Mouse (Mus musculus) heart, embryonic 15.5 days (tissue): ENCODE measurements at regions not wholly inside any gene's neighbourhood (a gene's known extent, or its start where the extent isn't known, plus 50 kb on each side); places are given as distances from the start of the nearest gene placed in this dataset.

Source experiments
- ATAC-seq: fragments of 200-750 bp; cut with Nextera tagmentation; replicated peaks from 2 replicates; pipeline ENCODE4 v1.8.0; 2017; ENCODE audit warnings: low read depth, moderate TSS enrichment; ENCODE audit not compliant: insufficient number of reproducible peaks, insufficient read depth, low FRiP score
- H3K27ac ChIP-seq: fragments of 300-500 bp; sonication (generic); 2 replicates; pipeline ENCODE4 v1.5.1; 2015; ENCODE audit warnings: mild to moderate bottlenecking, inconsistent platforms
- H3K27me3 ChIP-seq: fragments of 300-500 bp; sonication (generic); 2 replicates; pipeline ENCODE4 v1.6.1; 2015; ENCODE audit warnings: inconsistent platforms
- H3K36me3 ChIP-seq: fragments of 300-500 bp; sonication (generic); 2 replicates; pipeline ENCODE4 v1.6.1; 2015; ENCODE audit warnings: mild to moderate bottlenecking, inconsistent platforms
- H3K4me1 ChIP-seq: fragments of 300-500 bp; sonication (generic); replicated peaks from 2 replicates; pipeline ENCODE4 v1.6.1; 2015; ENCODE audit warnings: inconsistent platforms
- H3K4me2 ChIP-seq: fragments of 300-500 bp; sonication (generic); 2 replicates; pipeline ENCODE4 v1.6.1; 2015; ENCODE audit warnings: inconsistent platforms, mild to moderate bottlenecking, moderate library complexity
- H3K4me3 ChIP-seq: fragments of 300-500 bp; sonication (generic); 2 replicates; pipeline ENCODE4 v1.5.1; 2015; ENCODE audit warnings: mild to moderate bottlenecking, inconsistent platforms
- H3K9ac ChIP-seq: fragments of 300-500 bp; sonication (generic); 2 replicates; pipeline ENCODE4 v1.6.1; 2015; ENCODE audit warnings: mild to moderate bottlenecking, inconsistent platforms
- H3K9me3 ChIP-seq: fragments of 300-500 bp; sonication (generic); replicated peaks from 2 replicates; pipeline ENCODE4 v1.6.1; 2016; ENCODE audit warnings: inconsistent platforms
- WGBS: fragments of 180-500 bp; shearing (Covaris S2); methylation state at CpG from one replicate; pipeline ENCODE4 v1.1.7; 2015; ENCODE audit warnings: mixed read lengths; 5-methylcytosine and 5-hydroxymethylcytosine counted together

- no peak for ATAC-seq
- H3K9ac ChIP-seq, result no peak overlapping the region
- no peaks in the 10 kb centered on the region for H3K27me3 ChIP-seq
- no peak overlapping the region for H3K4me2 ChIP-seq
- no peak overlapping the region for H3K4me3 ChIP-seq
- WGBS, result 62% methylated on average over 4 of the region's 4 CpGs
- no peaks in the 10 kb centered on the region for H3K9me3 ChIP-seq
- H3K36me3 ChIP-seq, result no peaks in the 10 kb centered on the region
- H3K4me1 ChIP-seq, result peaks cover 3% of the 10 kb centered on the region; the same call in 1 of the 2 replicates
- no peak overlapping the region for H3K27ac ChIP-seq
These were observed 58.2 kb upstream of the Ppp3ca start for GRCm38 (mm10) chr3:136611682-136612081.

- Histone ChIP-seq H3K4me2 (no peak overlapping the region), H3K27me3 (no peaks in the 10 kb centered on the region), H3K4me3 (no peak overlapping the region), H3K36me3 (no peaks in the 10 kb centered on the region), H3K4me1 (peaks cover 3% of the 10 kb centered on the region; the same call in 1 of the 2 replicates), H3K9me3 (no peaks in the 10 kb centered on the region), H3K9ac (no peak overlapping the region), H3K27ac (no peak overlapping the region)
- no peak for ATAC-seq
- 69% methylated on average over 5 of the region's 5 CpGs for WGBS
These were observed 59.4 kb upstream of the Ppp3ca start for GRCm38 (mm10) chr3:136610556-136610924.

- H3K9ac ChIP-seq, result no peak overlapping the region
- 46% methylated on average over 6 of the region's 6 CpGs for WGBS
- no peak overlapping the region for H3K27ac ChIP-seq
- H3K36me3 ChIP-seq, result no peaks in the 10 kb centered on the region
- no peak overlapping the region for H3K4me3 ChIP-seq
- 0 out of 2 replicates have a peak, but pooled peaks have one; percentile 14 for ATAC-seq
- no peaks in the 10 kb centered on the region for H3K9me3 ChIP-seq
- H3K4me1 ChIP-seq, result peaks cover 3% of the 10 kb centered on the region; the same call in 1 of the 2 replicates
- no peaks in the 10 kb centered on the region for H3K27me3 ChIP-seq
- no peak overlapping the region for H3K4me2 ChIP-seq
These were observed 59.9 kb upstream of the Ppp3ca start for GRCm38 (mm10) chr3:136609855-136610555.

GRCm38 (mm10) chr3:136601706-136602105 lies 68.2 kb upstream of the Ppp3ca start:
- Histone ChIP-seq H3K9ac (no peak overlapping the region), H3K4me1 (no peaks in the 10 kb centered on the region), H3K4me2 (no peak overlapping the region), H3K27me3 (no peaks in the 10 kb centered on the region), H3K9me3 (no peaks in the 10 kb centered on the region), H3K36me3 (no peaks in the 10 kb centered on the region), H3K4me3 (no peak overlapping the region), H3K27ac (no peak overlapping the region)
- 64% methylated on average over 1 of the region's 1 CpGs for WGBS
- ATAC-seq, result no peak

- no peaks in the 10 kb centered on the region for H3K9me3 ChIP-seq
- WGBS, result 75% methylated on average over 1 of the region's 1 CpGs
- H3K4me1 ChIP-seq, result no peaks in the 10 kb centered on the region
- no peak overlapping the region for H3K4me2 ChIP-seq
- no peaks in the 10 kb centered on the region for H3K27me3 ChIP-seq
- H3K4me3 ChIP-seq, result no peak overlapping the region
- ATAC-seq, result no peak
- no peaks in the 10 kb centered on the region for H3K36me3 ChIP-seq
- H3K27ac ChIP-seq, result no peak overlapping the region
- H3K9ac ChIP-seq, result no peak overlapping the region
These were observed 86.0 kb upstream of the Ppp3ca start for GRCm38 (mm10) chr3:136583937-136584336.

GRCm38 (mm10) chr3:136578016-136578415 lies 91.9 kb upstream of the Ppp3ca start:
- no peak for ATAC-seq
- no peak overlapping the region for H3K4me2 ChIP-seq
- no peak overlapping the region for H3K9ac ChIP-seq
- WGBS, result 57% methylated on average over 3 of the region's 3 CpGs
- H3K9me3 ChIP-seq, result no peaks in the 10 kb centered on the region
- no peak overlapping the region for H3K4me3 ChIP-seq
- H3K27me3 ChIP-seq, result no peaks in the 10 kb centered on the region
- no peaks in the 10 kb centered on the region for H3K36me3 ChIP-seq
- H3K4me1 ChIP-seq, result no peaks in the 10 kb centered on the region
- no peak overlapping the region for H3K27ac ChIP-seq

GRCm38 (mm10) chr3:136570517-136570916 lies 99.4 kb upstream of the Ppp3ca start:
- H3K4me2 ChIP-seq, result no peak overlapping the region
- H3K27me3 ChIP-seq, result no peaks in the 10 kb centered on the region
- H3K27ac ChIP-seq, result no peak overlapping the region
- no peak overlapping the region for H3K9ac ChIP-seq
- no peaks in the 10 kb centered on the region for H3K4me1 ChIP-seq
- no peak for ATAC-seq
- H3K4me3 ChIP-seq, result no peak overlapping the region
- no peaks in the 10 kb centered on the region for H3K9me3 ChIP-seq
- H3K36me3 ChIP-seq, result no peaks in the 10 kb centered on the region
- WGBS, result 80% methylated on average over 1 of the region's 1 CpGs

- Histone ChIP-seq H3K36me3 (no peaks in the 10 kb centered on the region), H3K9me3 (no peaks in the 10 kb centered on the region), H3K9ac (no peak overlapping the region), H3K4me2 (no peak overlapping the region), H3K4me1 (no peaks in the 10 kb centered on the region), H3K27me3 (no peaks in the 10 kb centered on the region), H3K27ac (no peak overlapping the region), H3K4me3 (no peak overlapping the region)
- ATAC-seq, result no peak
- 81% methylated on average over 2 of the region's 2 CpGs for WGBS
These were observed 113.4 kb upstream of the Ppp3ca start for GRCm38 (mm10) chr3:136556488-136556887.

- Histone ChIP-seq H3K4me2 (no peak overlapping the region), H3K27me3 (no peaks in the 10 kb centered on the region), H3K27ac (no peak overlapping the region), H3K9ac (no peak overlapping the region), H3K4me1 (no peaks in the 10 kb centered on the region), H3K36me3 (no peaks in the 10 kb centered on the region), H3K4me3 (no peak overlapping the region), H3K9me3 (no peaks in the 10 kb centered on the region)
- no peak for ATAC-seq
- 71% methylated on average over 1 of the region's 1 CpGs for WGBS
These were observed 120.5 kb upstream of the Ppp3ca start for GRCm38 (mm10) chr3:136549471-136549870.

GRCm38 (mm10) chr3:136531604-136532003 lies 138.3 kb upstream of the Ppp3ca start:
- no peak for ATAC-seq
- no peaks in the 10 kb centered on the region for H3K36me3 ChIP-seq

GRCm38 (mm10) chr3:136508575-136508974 lies 161.3 kb upstream of the Ppp3ca start:
- Histone ChIP-seq H3K4me3 (no peak overlapping the region), H3K4me2 (no peak overlapping the region), H3K27me3 (no peaks in the 10 kb centered on the region), H3K9ac (no peak overlapping the region), H3K9me3 (no peaks in the 10 kb centered on the region), H3K36me3 (no peaks in the 10 kb centered on the region), H3K27ac (no peak overlapping the region), H3K4me1 (no peaks in the 10 kb centered on the region)
- 45% methylated on average over 2 of the region's 2 CpGs for WGBS
- ATAC-seq, result no peak

More at GRCm38 (mm10) chr3:136531604-136532003, 138.3 kb upstream of the Ppp3ca start:
- Histone ChIP-seq H3K4me2 (no peak overlapping the region), H3K4me3 (no peak overlapping the region), H3K9ac (no peak overlapping the region), H3K4me1 (no peaks in the 10 kb centered on the region), H3K9me3 (no peaks in the 10 kb centered on the region), H3K27ac (no peak overlapping the region), H3K27me3 (no peaks in the 10 kb centered on the region)
- WGBS, result 76% methylated on average over 1 of the region's 1 CpGs

GRCm38 (mm10) chr3:136507070-136507469 lies 162.9 kb upstream of the Ppp3ca start:
- H3K4me3 ChIP-seq, result no peak overlapping the region
- H3K4me2 ChIP-seq, result no peak overlapping the region
- no peak overlapping the region for H3K9ac ChIP-seq
- no peak overlapping the region for H3K27ac ChIP-seq
- no peaks in the 10 kb centered on the region for H3K4me1 ChIP-seq
- 83% methylated on average over 7 of the region's 7 CpGs for WGBS
- no peaks in the 10 kb centered on the region for H3K36me3 ChIP-seq
- H3K9me3 ChIP-seq, result no peaks in the 10 kb centered on the region
- ATAC-seq, result no peak
- no peaks in the 10 kb centered on the region for H3K27me3 ChIP-seq
